Mouse (Mus musculus) MEL (cell line): ENCODE data around the gene Cfap52.

Source experiments
- CTCF ChIP-seq, 3 experiments: IDR thresholded peaks in 2 of 3; conservative IDR thresholded peaks in 1 of 3; 2 replicates each; pipeline ENCODE4 v1.5.1; 2011 to 2012; ENCODE audit warnings: low read length in 3 of 3, low read depth in 2 of 3, mild to moderate bottlenecking in 2 of 3, improper control_type of control experiment in 1 of 3, inconsistent platforms in 1 of 3, mixed read lengths in 1 of 3, moderate library complexity in 1 of 3; ENCODE audit not compliant: control insufficient read depth in 1 of 3, insufficient read depth in 1 of 3, poor library complexity in 1 of 3, severe bottlenecking in 1 of 3
- E2F4 ChIP-seq: IDR thresholded peaks from 2 replicates; pipeline ENCODE4 v1.6.1; 2011; ENCODE audit warnings: low read depth, low read length, improper control_type of control experiment, borderline replicate concordance
- GATA1 ChIP-seq: IDR thresholded peaks from 2 replicates; pipeline ENCODE4 v1.6.1; 2011; ENCODE audit warnings: low read depth, low read length, improper control_type of control experiment
- JUND ChIP-seq: IDR thresholded peaks from 2 replicates; pipeline ENCODE4 v1.6.1; 2011; ENCODE audit warnings: low read depth, mild to moderate bottlenecking, improper control_type of control experiment, low read length
- KAT2A ChIP-seq: conservative IDR thresholded peaks from 2 replicates; pipeline ENCODE4 v1.6.1; 2012; ENCODE audit warnings: low read depth, low read length, improper control_type of control experiment, inconsistent platforms
- POLR2A ChIP-seq, 2 experiments: IDR thresholded peaks; 2 replicates each; pipeline ENCODE4 v1.6.1; 2011 to 2012; ENCODE audit warnings: low read length in 2 of 2, mild to moderate bottlenecking in 2 of 2, control low read depth in 1 of 2, improper control_type of control experiment in 1 of 2, low read depth in 1 of 2, moderate library complexity in 1 of 2; ENCODE audit not compliant: control insufficient read depth in 1 of 2, insufficient read depth in 1 of 2, poor library complexity in 1 of 2
- SIN3A ChIP-seq: IDR thresholded peaks from 2 replicates; pipeline ENCODE4 v1.6.1; 2012; ENCODE audit warnings: low read length, improper control_type of control experiment, inconsistent platforms
- TAL1 ChIP-seq: IDR thresholded peaks from 2 replicates; pipeline ENCODE4 v1.6.1; 2012; ENCODE audit warnings: mild to moderate bottlenecking, inconsistent platforms, low read length, moderate library complexity, mixed read lengths
- TBP ChIP-seq: IDR thresholded peaks from 2 replicates; pipeline ENCODE4 v1.8.0; 2011; ENCODE audit warnings: low read depth, low read length, improper control_type of control experiment
- ZC3H11A ChIP-seq: IDR thresholded peaks from 2 replicates; pipeline ENCODE4 v1.6.1; 2012; ENCODE audit warnings: low read depth, mild to moderate bottlenecking, inconsistent platforms, low read length, improper control_type of control experiment
- ZKSCAN1 ChIP-seq: IDR thresholded peaks from 2 replicates; pipeline ENCODE4 v1.6.1; 2012; ENCODE audit warnings: low read depth, mild to moderate bottlenecking, inconsistent platforms, low read length, improper control_type of control experiment, moderate library complexity

GRCm38 (mm10) chr11:67885921-67886320 lies 79.5 kb downstream of the Cfap52 start:
- no peak for TF ChIP-seq POLR2A (IDR thresholded peaks at IDR 0.05; ENCODE audit: control insufficient read depth in 1 of 2, insufficient read depth in 1 of 2, low read depth in 1 of 2, low read length in 2 of 2, poor library complexity in 1 of 2)
- peak in 2 of 3 experiments; percentile 3 to 5; a peak in 1 of 6 replicates for TF ChIP-seq CTCF (IDR thresholded peaks at IDR 0.05 in 2 of 3, conservative IDR thresholded peaks at IDR 0.05 in 1 of 3; ENCODE audit: control insufficient read depth in 1 of 3, insufficient read depth in 1 of 3, low read depth in 2 of 3, low read length in 3 of 3, poor library complexity in 1 of 3, severe bottlenecking in 1 of 3)
- TF ChIP-seq ZKSCAN1, result no peak
- no peak for TF ChIP-seq KAT2A
- TF ChIP-seq GATA1, result no peak
- TF ChIP-seq E2F4, result no peak
- no peak for TF ChIP-seq ZC3H11A
- TF ChIP-seq TAL1, result no peak
- TF ChIP-seq SIN3A, result no peak
- no peak for TF ChIP-seq TBP
- no peak for TF ChIP-seq JUND
